Mouse (Mus musculus) heart, adult 10 weeks (tissue): ENCODE measurements around the gene Pecam1. TPM values are rescaled to one million over a fixed set of nuclear protein-coding genes. Genes with fewer than 3 reads are reported as not detected.

ENCODE experiments used
- polyA plus RNA-seq: library from polyadenylated mRNA; stranded (reverse); fragments of 350-450 nt; fragmentation: Illumina TruSeq; extraction: RNeasy Lipid Tissue Mini Kit (QIAGEN cat#74804); gene quantifications from one replicate; pipeline ENCODE4 v1.2.3, GENCODE M21; 2014; ENCODE audit warnings: low read depth, low replicate concordance

The Pecam1 gene
- 116 TPM for polyA plus RNA-seq

DNA sequence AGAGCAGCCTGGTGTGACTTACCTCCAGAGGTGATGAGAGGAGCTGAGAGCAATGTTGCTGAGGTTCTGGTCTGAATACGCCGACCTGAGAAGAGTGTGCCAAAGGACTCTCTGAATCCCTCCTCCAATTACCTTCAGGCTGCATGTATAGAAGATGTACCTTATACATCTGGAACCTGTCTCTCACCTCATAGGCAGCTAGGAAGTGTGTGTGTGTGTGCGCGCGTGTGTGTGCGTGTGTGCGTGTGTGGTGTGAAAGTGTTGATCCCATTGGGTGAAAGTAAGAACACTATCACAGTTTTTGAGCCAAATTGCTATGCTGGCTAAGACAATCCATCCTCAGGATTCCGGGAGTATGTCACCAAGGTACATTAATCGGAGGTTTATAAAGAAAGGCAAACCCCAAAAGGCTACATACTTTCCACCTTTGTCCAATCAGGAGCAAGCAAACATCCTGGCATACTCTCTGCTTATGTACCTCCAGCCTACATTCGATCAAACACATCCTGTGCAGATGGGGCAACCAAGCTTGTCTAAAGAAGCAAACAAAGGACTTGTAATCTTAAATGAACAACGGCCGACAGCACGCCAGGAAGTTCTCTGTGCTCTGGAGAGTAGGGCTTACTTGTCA, at the start of gene Pecam1:
TSS of gene Pecam1 (minus strand) at position 508 of the 631 bp plus-strand sequence.

DNA sequence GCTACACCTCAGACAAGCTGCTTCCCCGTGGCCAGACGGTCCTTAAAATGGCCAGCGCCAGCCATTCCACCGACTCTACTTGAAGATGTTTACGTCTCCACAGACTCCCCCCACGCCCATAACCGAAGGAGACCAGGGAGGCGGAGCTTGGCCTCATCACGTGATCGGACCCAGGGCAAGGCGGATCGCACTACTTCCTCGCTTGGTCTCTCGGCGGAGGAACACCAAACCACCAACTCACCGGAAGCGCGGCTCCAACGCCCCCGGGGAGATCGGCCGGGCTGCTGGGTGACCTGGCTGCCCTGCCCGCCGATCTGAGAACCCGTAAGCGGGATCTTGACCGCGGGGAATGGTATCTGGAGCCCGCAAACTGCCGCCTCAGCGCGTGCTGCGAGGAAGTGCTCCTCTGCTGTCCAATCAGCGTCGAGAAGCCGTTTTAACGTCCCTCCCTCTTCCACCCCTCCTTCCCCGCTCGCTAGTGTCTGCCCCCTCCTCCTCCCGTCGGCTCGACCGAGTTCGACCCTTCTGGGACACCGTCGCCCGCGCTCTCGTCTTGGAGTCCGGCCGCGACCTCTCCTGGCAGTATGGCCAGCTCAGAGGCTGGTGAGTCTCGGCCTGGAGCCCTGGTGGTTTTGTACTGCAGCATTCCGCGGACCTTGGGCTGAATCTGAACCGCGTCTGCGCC, 38.5 kb upstream of the Pecam1 start, which contains the start of the genes Ddx5 and Cep95:
TSS of gene Ddx5 (minus strand) at position 411 of the 685 bp plus-strand sequence.
TSS of gene Cep95 (plus strand) at position 478 of the 685 bp plus-strand sequence.

DNA sequence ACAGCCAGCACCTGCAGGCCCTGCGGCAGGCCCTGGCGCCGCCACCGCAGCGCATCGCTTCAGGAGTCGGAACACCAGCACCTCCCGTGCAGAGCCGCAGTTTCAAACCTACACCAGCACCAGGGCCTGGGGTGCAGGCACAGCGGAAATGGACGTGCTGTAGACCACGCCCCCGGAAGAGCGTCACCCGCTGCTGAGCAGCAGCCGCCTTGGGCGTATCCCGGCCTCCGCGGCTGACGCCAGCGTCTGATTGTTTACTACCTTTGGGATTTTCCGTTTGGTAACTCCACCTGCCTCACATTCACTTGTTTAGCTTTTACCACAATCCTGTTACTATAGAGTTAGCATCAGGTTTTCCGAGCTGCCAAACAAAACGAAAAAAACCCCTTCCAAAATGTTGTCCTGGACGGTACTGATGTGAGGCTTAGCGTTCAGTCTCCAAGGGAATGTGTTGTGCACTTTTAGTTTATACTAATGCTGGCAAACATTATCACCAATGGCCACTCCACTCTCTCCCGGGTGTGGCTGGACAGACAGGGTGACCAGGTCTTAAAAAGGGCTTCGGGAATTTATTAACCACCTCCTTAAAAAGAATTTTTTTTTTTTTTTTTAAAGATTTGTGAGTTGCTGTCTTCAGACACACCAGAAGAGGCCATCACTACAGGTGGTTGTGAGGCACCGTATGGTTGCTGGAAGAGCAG, 29.1 kb upstream of the Pecam1 start, which contains the start of gene Polg2:
TSS of gene Polg2 (minus strand) at position 150 of the 701 bp plus-strand sequence.

DNA sequence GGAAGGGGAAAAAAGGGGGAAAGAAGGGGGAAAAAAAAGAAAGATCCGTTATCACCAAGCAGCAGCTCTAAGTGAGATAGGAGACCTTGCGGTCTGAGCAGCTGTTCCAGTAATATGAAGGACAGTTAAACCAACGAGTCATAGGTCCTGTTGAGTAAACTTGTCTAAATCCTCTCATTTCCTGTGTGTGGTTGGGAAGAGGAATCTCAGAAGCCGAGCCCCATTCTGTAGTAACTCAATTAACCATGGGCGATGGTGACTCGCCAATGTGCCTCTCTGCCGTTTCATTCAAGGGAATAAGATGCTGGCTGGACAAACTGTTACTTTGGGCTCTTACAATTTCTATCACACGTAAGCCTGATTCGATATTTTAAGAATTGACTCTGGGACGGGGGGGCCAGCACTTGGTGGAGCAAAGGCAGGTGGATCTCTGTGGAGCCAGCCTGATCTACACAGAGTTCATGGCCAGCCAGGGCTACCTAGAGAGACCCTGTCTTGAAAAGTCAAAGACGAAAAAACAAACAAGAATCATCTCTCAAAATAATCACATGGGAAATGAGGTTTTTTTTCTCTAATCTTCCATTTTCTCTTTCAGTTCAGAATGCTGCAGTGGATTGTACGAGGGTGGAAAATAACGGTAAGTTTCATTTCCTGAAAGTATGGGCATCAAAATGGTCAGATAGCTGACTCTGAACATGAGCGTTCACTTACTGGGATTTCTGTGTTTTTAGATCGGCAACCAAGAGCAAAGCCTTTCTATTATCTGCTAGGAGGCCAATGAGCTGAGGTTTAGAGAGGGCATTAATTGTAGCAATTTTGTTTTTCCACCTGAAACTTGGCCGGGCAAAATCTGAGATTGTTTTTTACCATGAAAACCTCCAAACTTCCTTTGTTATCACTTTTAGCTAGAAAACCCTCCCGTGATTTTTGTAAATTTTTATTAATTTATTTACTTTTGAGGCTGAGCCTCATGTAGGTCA, 901 bp upstream of the Pecam1 start, which contains the start of gene Milr1:
TSS of gene Milr1 (plus strand) at position 188 of the 980 bp plus-strand sequence.

GRCm38 (mm10) chr11:106612961-106613637, 137.3 kb downstream of the Pecam1 start, which contains the start of gene Tex2:
Gene Tex2 (minus strand): TSS chr11:106613423.

Other genes starting within 250 kb of the Pecam1 start
- 31.0 TPM for gene Tex2, start 137.2 kb downstream of the Pecam1 start, polyA plus RNA-seq
- 0.65 TPM for gene Milr1, start 598 bp upstream of the Pecam1 start, polyA plus RNA-seq
- gene Polg2, start 28.9 kb upstream of the Pecam1 start, polyA plus RNA-seq, result 7.7 TPM
- gene Ddx5, start 38.6 kb upstream of the Pecam1 start, polyA plus RNA-seq, result 572 TPM
- gene Cep95, start 38.6 kb upstream of the Pecam1 start, polyA plus RNA-seq, result 10.1 TPM
- gene Smurf2, start 170.1 kb upstream of the Pecam1 start, polyA plus RNA-seq, result 28.0 TPM
- gene Kpna2, start 248.9 kb upstream of the Pecam1 start, polyA plus RNA-seq, result 49.4 TPM